Mouse (Mus musculus): ENCODE data around the gene Plcxd1. TPM values are rescaled to one million over a fixed set of nuclear protein-coding genes. Genes with fewer than 3 reads are reported as not detected.
A peak's percentile ranks its signal among the peaks of the same experiment; 100 is the strongest.
"Not testable (repeated sequence)": the region's sequence is repeated elsewhere in the genome, so short reads cannot be mapped to it uniquely, and the experiment has no call there.

Gene Plcxd1
- polyA plus RNA-seq (2012; ENCODE audit: insufficient read depth, insufficient read length, low replicate concordance, missing spikeins) = not detected in 2 replicates

DNA sequence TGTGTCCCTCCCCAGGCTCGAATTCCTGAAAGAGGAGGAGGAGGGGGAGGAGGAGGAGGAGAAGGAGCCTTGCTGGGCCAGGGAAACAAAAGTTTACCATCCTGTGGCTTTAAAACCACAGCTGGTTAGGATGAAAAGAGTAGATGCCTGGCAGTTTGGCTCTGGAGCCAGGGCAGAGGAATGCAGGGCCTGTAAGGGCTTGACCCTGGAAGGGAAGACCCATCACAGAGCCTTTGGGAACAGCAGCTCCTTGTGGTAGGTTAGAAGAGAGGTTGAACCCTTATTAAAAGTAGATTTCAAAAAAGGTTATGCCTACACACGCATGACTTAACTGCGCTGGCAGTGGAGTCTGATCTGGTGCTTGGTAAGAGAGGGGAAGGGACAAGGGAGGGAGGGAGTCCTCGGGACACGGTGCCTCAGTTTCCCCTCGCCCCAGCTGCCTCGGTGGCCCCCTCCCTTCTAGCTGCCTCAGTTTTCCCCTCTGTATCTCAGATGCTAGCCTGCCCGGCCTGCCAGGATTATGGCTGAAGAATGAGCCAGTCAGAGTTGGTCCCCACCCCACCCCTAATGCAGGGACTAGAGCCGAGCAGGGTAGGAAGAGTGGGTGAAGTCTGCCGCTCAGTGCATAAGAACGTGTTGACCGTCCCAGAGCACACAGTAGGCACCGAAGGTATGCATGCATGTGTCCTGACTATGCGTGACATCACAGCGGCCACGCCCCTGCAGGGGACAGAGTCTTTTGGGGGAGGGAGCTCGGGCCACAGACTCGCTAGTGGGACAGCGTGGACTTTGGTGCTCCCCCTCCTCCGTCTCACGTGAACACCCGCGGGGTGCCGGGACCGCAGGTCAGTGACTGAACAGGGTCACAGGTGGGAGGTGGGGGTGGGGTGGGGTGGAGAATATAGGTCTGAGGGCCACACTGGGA is at the start of gene Plcxd1:
TSS of gene Plcxd1 (plus strand) at position 314 of the 925 bp plus-strand sequence.
- WGBS = 15% methylated on average over 25 of the region's 25 CpGs

DNA sequence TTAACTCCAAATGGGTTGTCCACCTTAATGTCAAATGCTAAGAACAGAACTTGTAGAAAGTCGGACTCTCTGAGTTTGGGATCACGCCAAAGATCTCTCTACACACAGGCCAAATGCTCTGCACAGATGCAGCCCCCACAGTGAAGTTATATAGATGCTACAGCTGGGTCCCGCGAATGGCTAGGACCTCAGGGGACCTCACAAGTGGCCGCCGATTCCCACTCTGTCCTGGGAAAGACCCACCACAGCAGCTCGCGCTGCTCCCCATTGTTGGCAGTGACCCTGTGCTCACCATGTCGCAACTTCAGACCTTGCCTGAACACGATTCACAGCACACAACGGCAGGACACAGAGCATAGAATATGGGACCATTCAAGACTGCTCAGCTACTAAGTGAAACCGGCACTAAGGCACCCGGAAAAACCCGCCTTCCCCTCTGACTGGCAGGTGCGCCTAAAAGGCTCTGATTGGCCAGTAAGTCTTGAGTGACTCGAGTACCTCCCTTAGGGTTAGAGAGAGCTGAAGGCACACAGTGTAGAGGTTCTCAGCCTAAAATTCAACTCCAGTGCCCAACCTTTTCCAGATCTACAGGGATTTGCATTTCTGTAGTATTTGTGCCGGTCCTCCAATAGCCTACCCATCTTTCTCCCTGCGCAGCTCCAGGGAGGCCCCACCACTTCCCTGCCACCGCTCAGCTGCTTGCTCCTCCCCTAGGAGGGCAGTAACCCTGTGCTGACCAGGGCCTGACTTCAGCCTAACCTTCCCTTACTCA is 41.9 kb upstream of the Plcxd1 start:
- Histone ChIP-seq H3K4me3 (ENCODE audit: insufficient read depth, low read depth, low read length) (peak overlapping the region; percentile 83), H3K27ac (ENCODE audit: insufficient read depth, low read depth, low read length) (peak overlapping the region; percentile 72), H3K4me1 (ENCODE audit: control insufficient read depth, insufficient read depth, low read length) (no peaks in the 10 kb centered on the region)
- TF ChIP-seq CTCF (IDR thresholded peaks at IDR 0.05; ENCODE audit: insufficient read depth, low read depth, low read length) (no peak), POLR2A (IDR thresholded peaks at IDR 0.05; ENCODE audit: insufficient read depth, low read depth, low read length) (no peak)
- WGBS = 3% methylated on average over 19 of the region's 19 CpGs

More for the DNA sequence above, at the start of gene Plcxd1:
- TF ChIP-seq CTCF (IDR thresholded peaks at IDR 0.05; ENCODE audit: insufficient read depth, low read depth, low read length) (no peak), POLR2A (IDR thresholded peaks at IDR 0.05; ENCODE audit: insufficient read depth, low read depth, low read length) (no peak)
- Histone ChIP-seq H3K4me3 (ENCODE audit: insufficient read depth, low read depth, low read length) (no peak within 1 kb of the TSS), H3K4me1 (ENCODE audit: control insufficient read depth, insufficient read depth, low read length) (peaks cover 32% of the 10 kb centered on the region), H3K27ac (ENCODE audit: insufficient read depth, low read depth, low read length) (no peak within 1 kb of the TSS)

DNA sequence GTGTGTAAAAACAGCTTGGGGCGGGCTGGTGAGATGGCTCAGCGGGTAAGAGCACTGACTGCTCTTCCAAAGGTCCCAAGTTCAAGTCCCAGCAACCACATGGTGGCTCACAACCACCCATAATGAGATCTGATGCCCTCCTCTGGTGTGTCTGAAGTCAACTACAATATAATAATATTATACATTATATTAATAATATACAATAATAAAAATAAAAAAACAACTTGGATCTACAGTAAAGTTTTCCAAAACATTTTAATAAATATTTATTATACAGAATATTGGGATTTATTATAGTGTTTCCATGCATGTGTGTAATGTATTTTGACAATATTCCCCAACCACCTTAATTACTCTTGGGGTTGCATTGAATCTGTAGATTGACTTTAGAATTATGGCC is 27.4 kb upstream of the Plcxd1 start, which contains the start of gene Gm17655:
TSS of gene Gm17655 (minus strand) at position 101 of the 400 bp plus-strand sequence.
- not testable (repeated sequence) for H3K4me1 ChIP-seq (ENCODE audit: control insufficient read depth, insufficient read depth, low read length); H3K4me3 ChIP-seq (ENCODE audit: insufficient read depth, low read depth, low read length); H3K27ac ChIP-seq (ENCODE audit: insufficient read depth, low read depth, low read length)
- WGBS = 69% methylated on average over 2 of the region's 2 CpGs

DNA sequence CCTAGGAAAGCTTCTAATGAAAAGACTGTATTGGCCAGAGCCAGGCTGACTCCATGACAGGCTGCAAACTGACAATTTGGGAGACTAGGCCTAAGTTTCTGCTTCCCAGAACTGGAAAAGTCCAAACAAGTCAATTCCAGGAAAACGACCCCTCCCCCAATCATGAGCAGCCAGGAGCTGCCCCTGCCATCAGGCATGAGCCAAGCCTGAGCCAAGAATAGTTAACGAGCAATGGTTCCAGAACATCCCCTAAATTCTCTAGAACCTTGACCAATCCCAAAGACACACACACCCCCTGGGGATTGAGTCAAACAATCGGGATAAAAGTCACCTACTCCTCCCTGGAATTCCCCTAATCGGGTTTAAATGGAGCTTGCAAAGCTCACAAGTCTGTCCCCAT is 16.8 kb upstream of the Plcxd1 start:
- Histone ChIP-seq H3K27ac (ENCODE audit: insufficient read depth, low read depth, low read length) (no peak overlapping the region), H3K4me3 (ENCODE audit: insufficient read depth, low read depth, low read length) (no peak overlapping the region), H3K4me1 (ENCODE audit: control insufficient read depth, insufficient read depth, low read length) (no peaks in the 10 kb centered on the region)
- TF ChIP-seq CTCF (IDR thresholded peaks at IDR 0.05; ENCODE audit: insufficient read depth, low read depth, low read length) (no peak), POLR2A (IDR thresholded peaks at IDR 0.05; ENCODE audit: insufficient read depth, low read depth, low read length) (no peak)
- 88% methylated on average over 4 of the region's 4 CpGs for WGBS

DNA sequence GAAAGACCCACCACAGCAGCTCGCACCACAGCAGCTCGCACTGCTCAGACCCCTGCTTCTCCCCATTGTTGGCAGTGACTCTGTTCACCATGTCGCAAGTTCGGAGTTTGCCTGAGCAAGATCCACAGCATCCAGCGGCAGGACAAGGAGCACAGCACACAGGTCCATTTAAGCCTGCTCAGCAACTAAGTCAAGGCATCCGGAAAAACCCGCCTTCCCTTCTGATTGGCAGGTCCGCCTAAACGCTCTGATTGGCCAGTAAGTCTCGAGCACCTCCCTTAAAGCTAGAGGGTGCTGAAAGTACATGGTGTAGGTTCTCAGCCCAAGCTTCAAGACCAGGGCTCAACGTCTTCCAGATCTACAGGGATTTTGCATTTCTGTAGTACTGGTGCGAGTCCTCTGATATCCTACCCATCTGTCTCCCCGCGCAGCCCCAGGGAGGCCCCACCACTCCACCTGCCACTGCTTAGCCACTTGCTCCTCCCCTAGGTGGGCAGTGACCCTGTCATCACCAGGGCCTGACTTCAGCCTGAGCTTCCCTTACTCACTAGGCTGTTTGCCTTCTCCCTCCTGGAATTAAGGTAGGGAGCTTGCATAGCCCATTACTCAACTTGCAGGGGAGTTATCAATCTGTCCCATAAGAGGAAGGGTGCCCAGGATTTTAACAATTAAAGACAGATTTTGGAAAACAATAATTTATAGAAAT is 13.5 kb upstream of the Plcxd1 start:
- Histone ChIP-seq H3K4me3 (ENCODE audit: insufficient read depth, low read depth, low read length) (no peak overlapping the region), H3K27ac (ENCODE audit: insufficient read depth, low read depth, low read length) (no peak overlapping the region), H3K4me1 (ENCODE audit: control insufficient read depth, insufficient read depth, low read length) (no peaks in the 10 kb centered on the region)
- no peak for TF ChIP-seq POLR2A (IDR thresholded peaks at IDR 0.05; ENCODE audit: insufficient read depth, low read depth, low read length)
- TF ChIP-seq CTCF (IDR thresholded peaks at IDR 0.05; ENCODE audit: insufficient read depth, low read depth, low read length) = no peak
- WGBS = 48% methylated on average over 14 of the region's 14 CpGs

DNA sequence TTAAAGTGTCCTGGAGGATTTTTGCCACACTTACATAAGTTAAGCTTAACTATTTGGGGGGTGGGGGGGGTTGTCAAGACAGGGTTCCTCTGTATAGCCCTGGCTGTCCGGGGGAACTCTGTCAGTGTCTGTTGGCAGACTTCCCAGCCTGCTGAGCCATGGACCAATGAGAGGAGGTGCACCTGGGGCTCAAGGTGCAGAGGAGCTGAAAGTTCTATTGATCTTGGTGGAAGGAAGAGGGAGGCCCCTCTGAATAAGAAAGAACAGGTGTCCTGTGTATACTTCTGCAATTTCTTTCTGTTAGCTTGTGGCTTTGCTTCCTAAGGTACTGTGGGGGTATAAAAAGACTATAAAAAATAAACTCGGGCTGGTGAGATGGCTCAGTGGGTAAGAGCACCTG is 8.2 kb upstream of the Plcxd1 start:
- TF ChIP-seq CTCF (IDR thresholded peaks at IDR 0.05; ENCODE audit: insufficient read depth, low read depth, low read length) (no peak), POLR2A (IDR thresholded peaks at IDR 0.05; ENCODE audit: insufficient read depth, low read depth, low read length) (no peak)
- WGBS = 63% methylated on average over 2 of the region's 2 CpGs
- H3K4me3 ChIP-seq (ENCODE audit: insufficient read depth, low read depth, low read length) = no peak overlapping the region
- H3K27ac ChIP-seq (ENCODE audit: insufficient read depth, low read depth, low read length) = no peak overlapping the region
- no peaks in the 10 kb centered on the region for H3K4me1 ChIP-seq (ENCODE audit: control insufficient read depth, insufficient read depth, low read length)

DNA sequence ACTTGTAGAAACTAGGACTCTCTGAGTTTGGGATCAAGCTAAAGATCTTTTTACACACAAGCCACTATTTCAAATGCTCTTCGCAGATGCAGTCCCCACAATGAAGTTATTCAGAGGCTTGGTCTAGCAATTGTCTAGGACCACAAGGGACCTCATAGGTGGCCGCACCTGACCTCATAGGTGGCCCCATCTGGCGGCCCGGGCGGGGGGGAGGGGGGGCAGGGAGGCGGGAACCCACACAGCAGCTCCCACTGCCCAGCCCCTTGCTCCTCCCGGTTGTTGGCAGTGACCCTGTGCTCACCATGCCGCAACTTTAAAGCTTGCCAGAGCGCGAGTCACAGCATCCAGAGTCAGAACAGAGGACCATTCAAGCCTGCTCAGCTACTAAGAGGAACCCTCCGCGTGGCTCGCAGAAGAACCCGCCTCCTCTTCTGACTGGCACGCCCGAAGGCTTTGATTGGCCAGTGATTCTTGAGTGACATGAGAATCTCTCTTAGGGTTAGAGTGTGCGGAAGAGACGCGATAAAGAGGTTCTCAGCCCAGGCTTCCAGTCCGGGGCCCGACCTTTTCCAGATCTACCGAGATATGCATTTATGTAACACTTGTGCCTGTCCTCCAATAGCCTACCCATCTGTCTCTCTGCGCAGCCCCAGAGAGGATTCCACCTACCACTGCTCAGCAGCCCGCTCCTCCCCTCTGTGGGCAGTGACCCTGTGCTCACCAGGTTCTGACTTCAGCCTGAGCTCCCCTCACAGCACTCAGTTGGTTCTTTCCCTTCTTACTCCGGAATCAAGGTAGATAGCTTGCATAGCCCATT is 5.5 kb upstream of the Plcxd1 start, which contains the start of gene Gm35315:
TSS of gene Gm35315 (minus strand) at position 391 of the 817 bp plus-strand sequence.
- WGBS = under 1% methylated on average over 25 of the region's 25 CpGs

DNA sequence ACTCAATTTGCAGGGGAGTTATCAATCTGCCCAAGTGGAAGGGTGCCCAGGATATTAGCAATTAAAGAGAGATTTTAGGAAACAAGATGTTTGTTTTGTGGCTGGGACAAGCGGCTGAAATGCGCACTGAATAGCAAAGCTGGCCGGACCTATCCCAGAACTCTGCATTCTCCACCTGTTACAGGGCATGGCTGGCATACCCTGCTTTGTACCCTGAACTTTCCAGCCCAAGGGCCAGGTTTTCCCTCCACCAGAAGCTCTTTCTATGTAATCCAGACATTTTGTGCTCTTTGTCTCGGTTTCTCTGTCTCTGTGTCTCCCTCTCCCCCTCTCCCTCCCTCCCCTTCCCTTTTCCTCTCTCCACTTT is 4.9 kb upstream of the Plcxd1 start:
- TF ChIP-seq POLR2A (IDR thresholded peaks at IDR 0.05; ENCODE audit: insufficient read depth, low read depth, low read length) = no peak
- no peak for TF ChIP-seq CTCF (IDR thresholded peaks at IDR 0.05; ENCODE audit: insufficient read depth, low read depth, low read length)
- WGBS = 2% methylated on average over 4 of the region's 4 CpGs
- peak overlapping the region; percentile 53 for H3K4me3 ChIP-seq (ENCODE audit: insufficient read depth, low read depth, low read length)
- peak overlapping the region; percentile 49; the same call in 1 of the 2 replicates for H3K27ac ChIP-seq (ENCODE audit: insufficient read depth, low read depth, low read length)
- H3K4me1 ChIP-seq (ENCODE audit: control insufficient read depth, insufficient read depth, low read length) = peaks cover 7% of the 10 kb centered on the region

More for the DNA sequence above, 5.5 kb upstream of the Plcxd1 start, which contains the start of gene Gm35315:
- Histone ChIP-seq H3K4me1 (ENCODE audit: control insufficient read depth, insufficient read depth, low read length) (0 out of 2 replicates have a peak, but pooled peaks cover 3% of the 10 kb centered on the region), H3K4me3 (ENCODE audit: insufficient read depth, low read depth, low read length) (peak within 1 kb of the TSS; percentile 53), H3K27ac (ENCODE audit: insufficient read depth, low read depth, low read length) (peak within 1 kb of the TSS; percentile 49; the same call in 1 of the 2 replicates)
- no peak for TF ChIP-seq CTCF (IDR thresholded peaks at IDR 0.05; ENCODE audit: insufficient read depth, low read depth, low read length)
- TF ChIP-seq POLR2A (IDR thresholded peaks at IDR 0.05; ENCODE audit: insufficient read depth, low read depth, low read length) = peak; percentile 50; the same call in 1 of the 2 replicates
